Mouse (Mus musculus) lung, postnatal 36 days (tissue): ENCODE measurements around the gene Bola1.
"Not testable (repeated sequence)": the region's sequence is repeated elsewhere in the genome, so short reads cannot be mapped to it uniquely, and the experiment has no call there.

ENCODE experiments used
- DNase-seq: peaks from one replicate; pipeline ENCODE4 v3.0.0; 2022; ENCODE audit warnings: mixed read lengths

Gene Bola1

GRCm38 (mm10) chr3:96221640-96222038 is 2.1 kb upstream of the Bola1 start:
- no peak for DNase-seq

DNA sequence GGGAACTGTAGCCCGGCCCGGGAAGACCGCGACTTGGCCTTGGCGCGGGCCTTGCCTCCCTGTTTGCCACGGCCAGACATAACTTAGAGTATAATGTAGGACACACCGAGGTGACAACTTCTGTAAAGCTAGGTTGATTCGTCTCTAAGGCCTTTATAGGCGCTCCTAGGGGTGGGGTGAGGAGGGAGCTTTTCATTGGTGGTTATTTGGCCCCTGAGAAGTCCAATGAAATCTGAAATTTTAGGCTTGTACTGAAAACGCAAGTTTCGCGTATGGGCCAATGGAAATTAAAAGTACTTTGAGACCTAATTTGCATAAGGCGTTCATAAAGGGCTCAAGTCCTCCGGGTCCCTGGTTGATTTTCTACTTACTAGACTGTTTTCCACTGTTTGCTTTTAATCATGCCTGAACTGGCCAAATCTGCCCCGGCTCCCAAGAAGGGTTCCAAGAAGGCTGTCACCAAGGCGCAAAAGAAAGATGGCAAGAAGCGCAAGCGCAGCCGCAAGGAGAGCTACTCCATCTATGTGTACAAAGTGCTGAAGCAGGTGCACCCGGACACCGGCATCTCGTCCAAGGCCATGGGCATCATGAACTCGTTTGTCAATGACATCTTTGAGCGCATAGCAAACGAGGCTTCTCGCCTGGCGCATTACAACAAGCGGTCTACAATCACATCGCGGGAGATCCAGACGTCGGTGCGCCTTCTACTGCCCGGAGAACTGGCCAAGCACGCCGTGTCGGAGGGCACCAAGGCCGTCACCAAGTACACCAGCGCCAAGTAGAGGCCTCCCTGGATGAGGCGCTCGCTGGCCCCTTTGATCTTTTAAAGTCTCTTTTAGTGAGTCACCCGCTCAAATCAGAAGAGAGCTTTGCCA is 1.5 kb upstream of the Bola1 start, which contains the start of the genes Hist2h2ac and Hist2h2be:
Gene Hist2h2ac, minus strand, starts transcription at position 116 of the 875 bp plus-strand sequence.
Gene Hist2h2be, plus strand, starts transcription at position 355 of the 875 bp plus-strand sequence.
- peak; percentile 96 for DNase-seq

DNA sequence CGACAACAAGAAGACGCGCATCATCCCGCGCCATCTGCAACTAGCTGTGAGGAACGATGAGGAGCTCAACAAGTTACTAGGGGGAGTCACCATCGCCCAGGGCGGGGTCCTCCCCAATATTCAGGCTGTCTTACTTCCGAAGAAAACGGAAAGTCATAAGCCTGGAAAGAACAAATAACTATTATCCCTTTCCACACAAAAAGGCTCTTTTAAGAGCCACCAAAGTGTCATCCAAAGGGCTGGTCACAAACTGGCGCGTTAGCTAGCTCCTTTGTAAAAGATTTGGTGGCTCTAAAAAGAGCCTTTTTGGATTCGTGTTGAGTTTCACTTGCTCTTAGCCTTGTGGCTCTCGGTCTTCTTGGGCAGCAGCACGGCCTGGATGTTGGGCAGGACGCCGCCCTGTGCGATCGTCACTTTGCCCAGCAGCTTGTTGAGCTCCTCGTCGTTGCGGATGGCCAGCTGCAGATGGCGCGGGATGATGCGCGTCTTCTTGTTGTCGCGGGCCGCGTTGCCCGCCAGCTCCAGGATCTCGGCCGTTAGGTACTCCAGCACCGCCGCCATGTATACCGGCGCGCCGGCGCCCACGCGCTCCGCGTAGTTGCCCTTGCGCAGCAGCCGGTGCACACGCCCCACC is 739 bp upstream of the Bola1 start:
- not testable (repeated sequence) for DNase-seq

GRCm38 (mm10) chr3:96219191-96219641 is 293 bp downstream of the Bola1 start:
- peak; percentile 57 for DNase-seq

DNA sequence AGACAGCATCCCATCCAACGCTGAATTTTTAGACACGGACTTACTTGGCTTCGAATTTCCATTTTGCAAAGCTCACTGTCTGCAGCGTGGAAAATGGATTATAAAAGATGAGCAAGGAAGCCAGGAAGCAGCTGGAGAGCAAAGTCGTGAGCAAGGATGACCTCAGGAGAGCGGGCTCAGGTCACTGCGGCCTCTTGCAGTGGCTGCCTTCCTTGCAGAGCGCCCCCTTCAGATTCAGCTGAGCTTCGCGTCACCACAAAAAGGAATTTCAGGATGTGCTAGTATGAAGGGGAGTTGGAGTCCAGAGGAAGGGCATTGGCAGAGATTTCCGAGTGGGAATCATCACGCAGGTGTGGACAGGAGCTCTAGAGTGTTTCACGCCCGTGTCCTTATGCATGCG is 10.3 kb downstream of the Bola1 start:
- no peak for DNase-seq

DNA sequence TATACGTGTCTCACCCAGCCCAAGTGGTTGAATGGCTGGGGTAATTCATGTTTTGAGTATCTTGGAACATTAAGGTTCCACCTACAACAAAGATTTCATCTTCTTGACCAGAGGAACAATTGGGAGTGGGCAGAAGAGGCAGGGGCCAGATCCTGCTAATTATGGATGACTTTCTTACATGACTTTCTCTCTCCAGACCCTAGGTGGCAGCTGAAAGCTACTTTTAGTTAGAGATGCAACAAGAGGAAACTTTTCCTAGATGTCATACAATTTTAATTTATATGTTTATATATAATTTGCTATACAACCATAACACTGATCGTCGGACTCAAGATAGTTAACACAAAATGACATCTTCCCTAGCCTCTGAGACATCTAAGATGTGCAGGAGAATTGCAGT is 11.7 kb downstream of the Bola1 start:
- DNase-seq: no peak

GRCm38 (mm10) chr3:96199731-96200130 is 19.8 kb downstream of the Bola1 start:
- DNase-seq: no peak

- DNase-seq: not testable (repeated sequence)
Observed at GRCm38 (mm10) chr3:96198601-96199251, 20.8 kb downstream of the Bola1 start.

- DNase-seq: peak; percentile 56
Observed at GRCm38 (mm10) chr3:96198181-96198580, 21.3 kb downstream of the Bola1 start.

DNA sequence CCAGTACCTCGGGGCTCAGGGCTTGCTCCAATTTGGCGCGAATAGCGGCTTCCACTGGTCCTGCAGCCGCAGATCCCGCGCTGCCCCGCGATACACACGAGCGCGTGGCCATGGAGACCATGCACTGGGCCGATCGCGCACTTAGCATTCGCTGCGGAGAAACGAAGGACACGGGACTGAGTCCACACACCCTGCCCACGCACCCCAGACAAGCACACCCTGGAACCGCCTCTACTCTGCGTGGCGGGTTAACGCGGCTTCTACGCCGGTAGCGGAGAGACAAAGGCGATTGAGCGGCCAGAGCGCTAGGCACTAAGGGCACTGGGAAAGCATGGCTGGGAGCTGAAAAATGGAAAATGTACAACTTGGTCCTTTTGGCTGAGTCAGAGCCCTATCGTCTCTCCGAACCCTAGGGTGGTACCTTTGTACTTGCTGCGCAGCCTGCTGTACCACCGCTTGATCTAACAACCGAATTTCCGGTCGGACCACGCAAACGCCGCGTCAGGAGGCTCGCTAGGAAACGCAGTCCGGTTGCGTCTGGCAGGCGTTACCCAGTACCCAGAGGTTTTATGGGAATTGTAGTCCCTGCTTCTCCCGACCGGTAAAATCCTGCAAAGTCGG is 22.3 kb downstream of the Bola1 start:
- peak; percentile 94 for DNase-seq

DNA sequence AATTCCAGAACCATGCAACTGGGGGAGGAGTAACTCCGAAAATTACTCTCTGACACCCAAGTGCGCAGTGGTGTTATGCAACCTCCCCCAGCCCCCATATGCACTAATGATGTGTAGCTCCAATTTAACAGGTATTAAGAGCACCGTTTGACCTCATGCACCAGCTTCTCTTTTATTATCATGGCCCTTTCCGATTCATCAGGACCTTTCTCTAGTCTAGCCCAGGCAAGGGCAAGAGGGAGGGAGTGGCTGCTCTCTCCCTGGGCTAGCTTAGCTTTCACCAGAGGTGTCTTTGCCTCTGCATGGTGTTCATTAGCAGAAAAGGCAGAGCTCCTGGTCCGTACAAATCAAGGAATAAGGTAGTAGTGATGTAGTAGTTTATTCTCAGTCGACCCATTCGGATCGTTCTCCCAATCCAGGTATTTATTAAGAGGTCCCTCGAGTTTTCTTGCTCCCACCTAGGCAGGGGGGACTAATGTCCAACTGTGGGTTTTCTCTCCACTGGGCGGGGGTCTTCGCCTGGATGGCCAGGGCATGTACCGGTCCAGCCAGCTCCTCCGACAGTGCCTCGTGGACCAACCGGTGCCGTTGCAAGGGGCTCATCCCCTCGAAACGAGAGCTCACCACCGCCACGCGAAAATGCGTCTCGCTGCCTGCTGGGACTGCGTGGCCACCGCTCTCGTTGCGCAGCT is 22.9 kb downstream of the Bola1 start:
- no peak for DNase-seq

DNA sequence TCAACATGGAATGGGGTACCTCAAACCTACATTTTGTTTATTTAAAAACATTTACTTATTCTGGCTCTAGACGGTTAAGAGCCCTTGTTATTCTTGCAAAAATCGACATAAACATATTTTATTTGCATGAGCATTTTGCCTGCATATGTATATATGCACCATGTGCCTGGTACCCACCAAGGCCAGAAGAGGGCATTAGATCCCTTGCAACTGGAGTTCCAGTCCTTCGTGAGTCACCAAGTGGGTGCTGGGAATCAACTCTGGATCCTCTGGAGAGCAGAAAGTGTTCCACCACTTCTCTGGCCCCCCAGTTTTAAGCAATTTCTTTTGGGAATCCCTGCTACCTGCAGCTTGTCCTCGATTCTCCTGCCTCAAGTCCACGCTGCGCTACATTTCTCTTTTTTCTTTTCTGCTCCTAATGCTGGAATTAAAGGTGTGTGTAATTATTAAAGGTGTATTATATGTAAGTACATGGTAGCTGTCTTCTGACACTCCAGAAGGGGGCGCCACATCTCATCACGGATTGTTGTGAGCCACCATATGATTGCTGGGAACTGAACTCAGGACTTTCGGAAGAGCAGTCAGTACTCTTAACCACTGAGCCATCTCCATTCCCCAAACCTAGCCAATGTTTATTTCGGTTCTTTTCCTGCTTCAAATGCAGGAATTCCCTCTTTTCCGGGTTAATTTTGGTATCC is 23.7 kb downstream of the Bola1 start:
- DNase-seq: no peak

DNA sequence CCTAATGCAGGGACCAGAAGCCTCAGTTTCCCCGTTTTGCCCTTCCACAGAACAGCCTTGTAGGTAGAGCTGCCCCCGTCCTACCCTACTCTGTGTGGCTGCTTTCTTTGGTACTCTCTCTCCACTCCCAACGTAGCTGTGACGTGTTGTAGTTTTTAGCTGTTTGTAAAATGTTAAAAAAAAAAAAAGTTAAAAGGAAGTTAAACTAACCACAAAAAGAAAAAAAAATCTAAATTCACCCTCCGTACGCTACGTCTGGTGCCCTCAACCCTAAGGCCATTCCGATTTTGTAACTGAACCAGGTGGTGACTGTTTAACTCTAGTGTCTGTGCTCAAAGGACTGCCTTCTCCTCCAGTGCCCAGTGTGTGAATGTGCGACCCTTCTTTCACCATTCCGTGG is 24.5 kb downstream of the Bola1 start:
- DNase-seq: no peak

DNA sequence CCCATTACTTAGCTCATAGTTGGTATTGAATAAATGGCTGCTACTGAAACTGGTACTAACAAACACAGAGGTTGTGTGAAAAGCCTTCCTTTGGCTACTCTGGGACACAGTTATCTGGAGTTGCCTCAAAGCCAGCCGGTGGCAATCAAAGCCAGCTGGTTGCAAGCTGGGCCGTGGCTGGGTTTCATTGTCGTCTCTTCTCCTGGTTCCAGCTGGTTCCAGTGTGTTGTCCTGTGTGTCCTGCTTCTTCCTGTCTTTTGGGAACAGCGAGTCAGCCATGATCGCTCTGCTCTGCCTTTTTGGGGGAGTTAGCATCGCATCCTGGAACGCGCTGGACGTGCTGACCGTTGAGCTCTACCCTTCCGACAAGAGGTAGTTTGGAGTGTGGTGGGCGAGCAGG is 26.5 kb downstream of the Bola1 start:
- no peak for DNase-seq

- DNase-seq: no peak
Observed at GRCm38 (mm10) chr3:96182382-96182776, 37.1 kb downstream of the Bola1 start.

- no peak for DNase-seq
Observed at GRCm38 (mm10) chr3:96181510-96182381, 37.8 kb downstream of the Bola1 start.

GRCm38 (mm10) chr3:96180727-96181477 is 38.6 kb downstream of the Bola1 start, which contains the start of gene Sv2a:
Sv2a (plus strand) TSS chr3:96181151.
- no peak for DNase-seq

DNA sequence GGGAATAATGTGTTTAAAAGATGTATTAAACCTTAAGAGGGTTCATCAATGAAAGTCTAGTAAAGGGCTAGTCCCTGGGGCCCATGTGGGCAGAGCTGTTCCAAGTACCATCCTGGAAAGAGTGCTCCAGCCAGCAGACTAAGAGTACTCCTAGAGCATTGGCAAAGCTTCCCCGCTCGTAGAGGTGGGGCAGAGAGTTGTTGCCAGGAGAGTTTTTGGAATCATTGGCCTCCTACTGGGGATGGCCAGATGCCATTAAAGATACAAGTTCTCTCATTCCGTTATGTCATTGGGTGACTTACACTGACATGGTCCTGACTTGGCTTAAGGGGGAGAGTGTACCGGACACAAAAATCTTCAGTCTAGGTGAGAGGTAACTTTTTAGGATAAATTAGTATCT is 40.0 kb downstream of the Bola1 start:
- DNase-seq: peak; percentile 70

GRCm38 (mm10) chr3:96178902-96179301 is 40.6 kb downstream of the Bola1 start:
- no peak for DNase-seq

DNA sequence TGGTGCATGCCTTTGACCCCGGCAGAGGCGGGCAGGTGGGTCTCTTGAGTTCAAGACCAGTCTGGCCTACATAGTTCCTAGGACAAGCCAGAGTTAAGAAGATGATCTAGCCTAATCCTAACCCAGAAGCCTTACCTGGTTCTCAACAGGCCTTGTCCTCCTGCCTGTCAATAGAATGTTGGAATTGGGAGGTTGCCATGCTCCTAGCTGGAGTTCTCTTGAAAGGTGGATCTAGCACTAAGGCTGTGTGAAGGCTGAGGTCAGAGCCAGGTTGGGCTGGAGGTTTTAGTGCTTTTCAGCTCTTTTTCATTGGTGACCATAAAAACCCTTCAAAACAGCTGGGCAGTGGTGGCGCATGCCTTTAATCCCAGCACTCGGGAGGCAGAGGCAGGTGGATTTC is 41.1 kb downstream of the Bola1 start:
- DNase-seq: no peak
